Mouse (Mus musculus) myocyte (in vitro differentiated cells): Measurements from ENCODE around the gene Myo1f. TPM values are rescaled to one million over a fixed set of nuclear protein-coding genes. Genes with fewer than 3 reads are reported as not detected.

Experiments used
- H3K27me3 ChIP-seq: one replicate; pipeline ENCODE4 v1.6.1; 2011; ENCODE audit not compliant: control insufficient read depth, insufficient read depth, insufficient read length
- H3K36me3 ChIP-seq: one replicate; pipeline ENCODE4 v1.6.1; 2011; ENCODE audit not compliant: control insufficient read depth, insufficient read depth
- H3K4me2 ChIP-seq: one replicate; pipeline ENCODE4 v1.6.1; 2011; ENCODE audit warnings: low read depth, control low read depth
- H3K4me3 ChIP-seq: one replicate; pipeline ENCODE4 v1.5.1; 2011; ENCODE audit warnings: mild to moderate bottlenecking, control low read depth, moderate library complexity
- H3K79me2 ChIP-seq: one replicate; pipeline ENCODE4 v1.6.1; 2011; ENCODE audit not compliant: control insufficient read depth, insufficient read depth
- H3ac ChIP-seq: one replicate; pipeline ENCODE4 v1.6.1; 2011; ENCODE audit not compliant: control insufficient read depth, insufficient read length
- E2F4 ChIP-seq: IDR thresholded peaks from one replicate; pipeline ENCODE4 v1.6.1; 2011; ENCODE audit warnings: mild to moderate bottlenecking, control low read depth, moderate library complexity; ENCODE audit not compliant: insufficient read depth
- MYOD1 ChIP-seq, 3 experiments: IDR thresholded peaks; one replicate each; pipeline ENCODE4 v1.6.1; 2011; ENCODE audit warnings: control low read depth in 2 of 3, low read depth in 2 of 3, mild to moderate bottlenecking in 2 of 3, moderate library complexity in 1 of 3; ENCODE audit not compliant: insufficient read length in 2 of 3, control insufficient read depth in 1 of 3
- POLR2A ChIP-seq: IDR thresholded peaks from one replicate; pipeline ENCODE4 v1.6.1; 2011; ENCODE audit warnings: low read depth, mild to moderate bottlenecking, control low read depth, moderate library complexity; ENCODE audit not compliant: insufficient read length
- polyA plus RNA-seq: library from polyadenylated mRNA; unstranded; fragments of >200 nt; fragmentation: generic; extraction: Trizol; gene quantifications from one replicate; pipeline ENCODE4 v1.2.1, GENCODE M21; 2012; ENCODE audit warnings: missing spikeins

Myo1f gene
- polyA plus RNA-seq, 1 experiment: not detected

GRCm38 (mm10) chr17:33649781-33650475 is 94.4 kb downstream of the Myo1f start:
- no peak for TF ChIP-seq MYOD1 (IDR thresholded peaks at IDR 0.05; ENCODE audit: control insufficient read depth in 1 of 3, insufficient read length in 2 of 3, low read depth in 2 of 3)
- TF ChIP-seq POLR2A: no peak
- TF ChIP-seq E2F4: no peak
- Histone ChIP-seq H3K79me2 (peaks cover 5% of the 10 kb centered on the region), H3ac (no peak overlapping the region), H3K4me3 (no peak overlapping the region), H3K27me3 (no peaks in the 10 kb centered on the region), H3K4me2 (no peak overlapping the region), H3K36me3 (peaks cover 77% of the 10 kb centered on the region)

Other genes with a start within 250 kb of the Myo1f start
- 2.2 TPM for gene Zfp81, start 196.8 kb upstream of the Myo1f start, polyA plus RNA-seq
- 0.90 TPM for gene Zfp101, start 161.1 kb upstream of the Myo1f start, polyA plus RNA-seq
- gene Actl9, start 122.8 kb upstream of the Myo1f start, polyA plus RNA-seq: not detected
- gene Adamts10, start 31.5 kb upstream of the Myo1f start, polyA plus RNA-seq: 4.5 TPM
- gene Zfp414, start 73.4 kb downstream of the Myo1f start, polyA plus RNA-seq: 21.9 TPM
- 0.41 TPM for gene Pram1, start 82.3 kb downstream of the Myo1f start, polyA plus RNA-seq
- 68.2 TPM for gene Hnrnpm, start 131.2 kb downstream of the Myo1f start, polyA plus RNA-seq
- gene March2, start 163.0 kb downstream of the Myo1f start, polyA plus RNA-seq: 51.5 TPM
- gene Rab11b, start 204.8 kb downstream of the Myo1f start, polyA plus RNA-seq: 126 TPM
- 42.8 TPM for gene Angptl4, start 226.1 kb downstream of the Myo1f start, polyA plus RNA-seq